Mouse (Mus musculus) urinary bladder, postnatal 10 days (tissue): Measurements from ENCODE around the gene Ciart.
"Not testable (repeated sequence)": the region's sequence is repeated elsewhere in the genome, so short reads cannot be mapped to it uniquely, and the experiment has no call there.

ENCODE experiments used
- DNase-seq: peaks from one replicate; pipeline ENCODE4 v3.0.0; 2022; ENCODE audit warnings: low spot score

Ciart gene

DNA sequence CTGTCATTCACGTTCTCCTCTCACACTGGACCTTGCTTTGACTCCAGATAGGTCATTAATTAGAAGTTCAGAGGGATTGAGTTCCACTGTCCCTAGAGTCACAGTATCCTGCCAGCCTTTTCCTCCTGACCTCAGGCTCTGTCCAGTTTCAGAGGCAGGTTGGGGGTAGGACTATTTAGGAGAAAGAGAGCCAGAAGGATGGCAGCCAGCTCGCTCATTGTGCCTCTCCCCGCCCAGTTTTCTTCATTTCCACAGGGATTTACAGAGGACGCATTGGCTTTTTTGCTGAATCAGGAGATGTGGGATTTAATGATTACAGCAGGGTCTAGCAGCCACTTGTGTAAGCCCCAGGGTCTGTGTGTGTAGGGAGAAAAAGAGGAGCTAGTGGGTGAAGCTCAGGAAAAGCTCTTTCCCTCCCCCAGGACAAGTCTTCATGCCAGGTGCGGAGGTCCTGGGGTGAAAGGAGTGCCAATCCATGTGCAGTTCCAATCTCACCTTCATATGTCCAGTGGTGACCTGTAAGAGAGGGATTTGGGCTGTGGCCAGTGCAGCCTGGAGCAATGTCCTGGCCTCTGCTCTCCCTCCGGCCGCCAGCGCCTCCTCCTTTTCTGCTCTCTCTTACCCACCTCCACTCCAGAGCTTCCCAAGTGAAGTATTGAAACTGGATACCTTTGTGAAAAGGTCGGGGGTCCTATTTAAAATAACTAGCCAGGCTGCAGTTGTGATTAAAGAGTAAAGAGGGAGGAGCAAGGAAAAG is 19.7 kb upstream of the Ciart start:
- DNase-seq: no peak

DNA sequence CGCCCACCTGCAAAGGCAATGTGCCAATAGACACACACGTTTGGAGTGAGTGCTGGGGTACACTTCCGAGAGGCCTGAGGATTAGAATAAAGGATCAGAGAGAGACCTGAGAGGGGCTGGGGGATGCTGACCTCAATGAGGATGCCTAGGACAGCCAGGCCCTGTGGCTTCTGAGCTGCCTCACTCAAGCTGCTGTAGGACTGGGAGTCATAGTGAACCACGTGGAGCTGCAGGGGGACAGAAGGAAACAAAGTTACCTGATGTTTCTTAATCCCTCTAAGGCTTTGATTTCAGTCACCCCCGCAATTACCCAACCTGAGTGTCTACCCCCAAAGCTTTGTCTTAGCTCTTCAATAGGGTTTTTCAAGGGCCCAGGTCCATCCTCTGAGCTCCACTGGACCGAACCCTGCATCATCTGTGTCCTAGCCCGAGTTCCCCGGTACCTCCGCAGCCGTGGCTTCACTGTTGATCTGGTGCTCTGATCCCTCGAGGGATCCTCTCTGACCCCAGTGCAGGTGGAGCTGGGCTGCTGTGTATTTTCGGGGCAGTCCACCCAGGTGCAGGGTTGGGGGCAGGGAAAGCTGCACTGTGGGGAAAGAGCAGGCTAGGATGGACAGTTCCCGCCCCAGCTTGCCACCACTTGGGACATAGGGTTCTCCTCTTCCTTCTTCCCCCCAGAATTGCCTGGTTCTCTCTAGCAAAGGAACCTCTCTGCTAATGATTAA is 17.9 kb upstream of the Ciart start:
- no peak for DNase-seq

DNA sequence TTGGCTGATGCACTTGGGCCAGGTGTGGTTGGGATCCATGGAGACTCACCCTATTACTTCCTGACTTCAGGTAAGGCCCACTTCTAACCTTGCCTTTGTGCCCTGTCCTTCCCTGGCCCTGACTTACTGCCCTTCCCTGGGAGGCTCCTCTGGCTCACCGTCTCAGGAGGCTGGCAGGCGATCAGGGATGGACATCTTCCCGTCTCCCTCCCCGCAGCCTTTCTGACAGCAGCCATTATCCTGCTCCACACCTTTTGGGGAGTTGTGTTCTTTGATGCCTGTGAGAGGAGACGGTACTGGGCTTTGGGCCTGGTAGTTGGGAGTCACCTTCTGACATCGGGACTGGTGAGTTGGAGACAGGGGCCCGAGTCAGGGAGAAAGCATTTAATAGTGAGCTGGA is 13.4 kb upstream of the Ciart start:
- DNase-seq: not testable (repeated sequence)

DNA sequence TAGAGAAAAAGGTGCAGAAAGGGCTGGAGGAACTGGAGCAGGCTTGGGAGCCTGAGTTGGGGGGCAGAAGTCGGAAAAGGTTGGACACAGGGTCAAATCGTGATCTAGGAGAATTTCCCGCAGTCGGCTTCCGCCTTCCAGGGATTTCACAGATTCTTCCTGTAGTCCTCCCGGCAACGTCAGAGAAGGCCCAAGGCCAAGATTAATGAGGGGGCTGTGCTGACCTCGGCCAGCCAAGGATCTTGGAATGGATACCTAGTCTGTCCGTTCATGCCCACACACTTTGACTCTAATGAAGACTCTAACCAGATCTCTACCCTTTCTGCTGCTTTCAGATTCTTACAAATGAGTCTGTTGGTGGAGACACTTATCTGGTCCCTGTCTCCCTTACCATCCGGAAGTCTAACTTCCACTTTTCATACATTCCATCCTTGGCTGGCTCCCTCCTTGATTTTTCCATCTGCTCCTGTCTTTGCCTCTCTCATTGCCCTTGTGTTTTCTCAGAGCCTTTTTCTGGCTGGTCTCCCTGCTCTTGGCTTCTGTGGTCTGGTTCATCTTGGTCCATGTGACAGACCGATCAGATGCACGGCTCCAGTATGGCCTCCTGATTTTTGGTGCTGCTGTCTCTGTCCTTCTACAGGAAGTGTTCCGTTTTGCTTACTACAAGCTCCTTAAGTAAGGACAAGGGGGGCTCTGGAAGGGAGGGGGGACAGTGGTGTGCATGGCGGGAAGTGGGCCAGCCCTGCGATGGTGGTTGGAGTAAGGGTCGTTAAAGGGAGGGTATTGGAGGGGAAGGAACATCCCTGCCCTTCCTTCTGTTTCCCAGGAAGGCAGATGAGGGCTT is 12.5 kb upstream of the Ciart start:
- no peak for DNase-seq

DNA sequence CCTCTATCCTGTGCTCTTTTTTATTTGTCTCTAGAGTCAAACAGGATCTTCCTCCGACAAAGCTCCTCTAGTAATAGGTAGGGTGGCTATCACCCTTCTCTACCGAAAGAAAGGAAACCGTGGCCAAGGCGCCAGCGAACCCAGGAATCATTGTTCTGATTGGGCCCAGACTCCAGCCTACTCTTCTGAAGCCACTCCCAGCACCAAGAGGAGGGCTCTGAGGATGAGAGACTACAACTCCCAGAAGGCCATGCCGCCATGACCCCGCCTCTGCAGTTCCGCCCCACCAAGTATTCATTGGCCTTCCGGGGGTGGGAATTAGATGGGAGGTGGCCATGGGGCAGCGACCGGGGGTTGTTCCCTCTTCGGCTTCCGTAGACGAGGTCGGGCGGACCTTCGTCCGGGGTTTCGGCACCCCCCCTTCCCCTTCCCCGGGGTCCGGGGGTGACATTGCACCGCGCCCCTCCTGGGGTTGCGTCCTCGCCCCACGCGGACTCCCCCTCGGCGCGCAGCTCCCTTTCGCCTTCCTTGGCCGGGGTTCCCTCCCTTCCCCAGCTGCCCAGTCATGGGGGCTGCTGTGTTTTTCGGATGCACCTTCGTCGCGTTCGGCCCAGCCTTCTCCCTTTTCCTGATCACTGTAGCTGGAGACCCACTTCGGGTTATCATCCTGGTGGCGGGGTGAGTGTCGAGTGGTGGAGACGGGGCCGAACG is 11.7 kb upstream of the Ciart start, which contains the start of gene Aph1a:
Gene Aph1a, plus strand, starts transcription at position 364 of the 711 bp plus-strand sequence.
- peak; percentile 86 for DNase-seq

DNA sequence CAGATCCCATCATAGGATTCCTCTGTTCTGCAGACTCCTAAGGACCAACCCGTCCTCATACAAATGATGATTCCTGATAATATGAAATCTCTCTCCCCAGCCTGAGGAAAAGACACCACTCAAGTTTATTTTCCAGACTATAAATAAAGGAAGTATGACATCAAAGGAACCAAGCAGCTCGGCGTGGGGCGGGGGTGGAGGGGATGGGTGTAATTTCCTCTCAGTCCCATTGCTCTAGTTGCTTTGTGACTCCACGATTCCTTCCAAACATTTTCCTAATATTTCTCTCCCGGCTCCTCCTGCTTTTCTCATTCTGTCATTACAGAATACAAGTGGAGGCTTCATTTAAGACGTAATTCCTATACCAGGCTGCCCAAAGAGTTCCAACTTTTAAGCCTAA is 11.1 kb upstream of the Ciart start:
- DNase-seq: no peak

DNA sequence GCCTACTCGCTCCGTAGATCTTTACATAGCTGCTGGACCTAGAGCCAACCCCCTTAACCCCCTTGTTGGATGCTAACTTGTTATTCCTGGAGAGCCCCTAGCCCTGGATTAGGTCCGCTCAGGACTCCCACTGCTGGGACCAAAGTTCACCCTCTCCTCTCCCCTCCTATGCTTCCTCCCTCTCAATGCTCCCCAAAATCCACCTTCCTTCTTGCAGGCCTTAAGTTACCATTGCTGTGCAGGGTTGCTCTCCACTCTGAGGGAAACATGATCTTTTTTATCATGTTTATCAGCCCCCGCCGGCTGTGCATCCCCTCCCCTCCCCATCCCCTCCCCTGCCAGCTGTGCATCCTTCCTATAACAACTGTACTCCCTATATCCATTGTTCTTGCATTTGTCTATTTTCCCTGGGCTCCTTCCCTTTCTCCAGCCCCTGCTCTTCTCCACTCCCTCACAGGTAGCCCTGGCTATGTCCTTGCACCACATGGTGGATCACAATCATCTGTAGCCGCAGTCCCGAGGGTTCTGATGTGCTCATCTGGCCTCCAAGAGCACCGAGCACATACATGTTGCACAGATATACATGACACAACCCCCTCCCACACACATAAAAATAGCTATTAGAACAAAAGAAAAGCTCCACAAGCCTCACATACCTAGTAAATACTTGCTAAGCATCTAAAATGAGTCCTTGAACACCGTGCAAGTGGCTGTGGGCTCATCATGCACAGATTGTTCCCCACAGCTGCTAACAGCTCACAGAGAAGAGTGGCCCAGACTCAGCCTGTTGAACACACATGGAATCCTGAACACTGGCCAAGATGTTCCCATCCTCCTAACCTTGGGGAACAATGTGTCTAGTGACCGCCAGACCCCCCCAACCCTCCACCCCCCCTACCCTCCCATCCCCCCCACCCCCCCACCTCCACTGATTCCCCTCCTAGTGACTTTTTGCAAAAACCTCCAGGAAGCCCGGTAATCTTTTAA is 10.3 kb upstream of the Ciart start:
- DNase-seq: no peak

DNA sequence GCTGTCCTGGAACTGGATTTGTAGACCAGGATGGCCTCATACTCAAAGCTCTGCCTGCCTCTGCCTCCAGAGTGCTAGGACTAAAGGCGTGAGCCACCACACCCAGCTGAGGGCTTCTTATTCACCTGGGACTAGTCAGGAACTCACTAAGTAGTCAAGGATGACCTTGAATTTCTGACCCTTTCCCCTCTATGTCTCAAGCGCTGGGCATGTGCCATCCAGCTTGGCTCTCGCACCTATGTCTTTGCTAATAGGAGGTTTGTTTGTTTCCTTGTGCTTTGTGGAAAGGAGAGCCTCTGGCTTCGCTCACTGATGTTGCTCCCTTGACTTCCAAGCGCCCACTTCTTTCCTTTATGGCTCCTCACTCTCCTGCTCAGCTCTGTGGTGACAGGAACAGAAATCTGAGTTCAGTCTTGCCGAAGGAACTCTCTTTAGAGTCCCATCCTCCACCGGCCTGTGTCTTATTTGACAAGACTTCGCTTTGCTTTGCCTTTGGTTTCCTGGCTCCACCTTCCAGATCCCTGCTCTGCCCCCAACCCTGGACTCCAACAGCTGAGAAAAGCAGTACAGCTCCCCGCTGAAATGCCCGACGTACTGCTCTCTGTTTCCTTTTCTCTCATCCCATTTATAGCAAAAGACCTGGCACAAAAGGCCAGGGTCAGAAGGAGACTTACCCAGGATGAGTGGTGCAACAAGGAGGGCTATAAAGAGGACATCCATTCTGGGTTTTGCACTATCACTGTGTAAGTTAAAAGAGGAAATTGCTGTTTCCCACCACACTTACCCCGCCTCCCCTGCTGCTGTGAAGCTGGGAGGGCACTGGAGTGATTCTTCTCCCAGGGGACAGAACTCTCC is 9.4 kb upstream of the Ciart start, which contains the start of gene BC028528:
Gene BC028528, minus strand, starts transcription at position 795 of the 855 bp plus-strand sequence.
- DNase-seq: no peak

DNA sequence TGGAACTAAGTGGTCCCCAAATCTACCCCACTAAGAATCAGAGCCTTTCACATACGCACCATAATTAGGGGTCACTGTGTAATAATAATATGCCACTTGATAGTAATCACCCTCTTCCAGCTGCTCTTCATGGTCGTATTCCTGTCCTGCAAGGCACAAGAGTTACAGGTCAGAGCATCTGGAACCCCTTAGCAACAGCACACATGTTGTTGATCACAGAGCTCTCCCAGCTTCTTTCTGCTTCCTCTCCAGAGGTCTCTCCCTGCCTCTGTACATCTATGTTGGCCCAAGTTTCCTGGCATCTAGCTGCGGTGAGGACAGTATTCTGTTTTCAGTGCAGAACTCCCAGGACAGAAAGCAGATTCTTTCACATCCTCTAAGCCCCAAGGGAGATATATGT is 7.6 kb upstream of the Ciart start:
- no peak for DNase-seq

DNA sequence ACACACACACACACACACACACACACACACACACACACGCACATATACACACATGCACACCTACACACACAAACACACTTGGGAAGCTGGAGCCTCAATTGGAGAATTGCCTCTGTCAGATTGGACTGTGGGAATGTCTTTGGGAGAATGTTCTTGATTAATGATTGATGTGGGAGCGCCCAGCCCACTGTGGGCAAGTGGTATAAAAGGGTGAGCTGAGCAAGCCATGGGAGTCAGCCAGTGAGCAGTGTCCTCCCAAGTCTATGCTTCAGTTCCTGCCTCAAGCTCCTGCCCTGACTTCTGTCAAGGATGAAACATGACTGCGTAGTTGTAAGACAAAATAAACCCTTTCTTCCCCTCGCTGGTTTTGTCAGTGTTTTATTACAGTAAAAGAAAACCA is 5.5 kb upstream of the Ciart start:
- no peak for DNase-seq

DNA sequence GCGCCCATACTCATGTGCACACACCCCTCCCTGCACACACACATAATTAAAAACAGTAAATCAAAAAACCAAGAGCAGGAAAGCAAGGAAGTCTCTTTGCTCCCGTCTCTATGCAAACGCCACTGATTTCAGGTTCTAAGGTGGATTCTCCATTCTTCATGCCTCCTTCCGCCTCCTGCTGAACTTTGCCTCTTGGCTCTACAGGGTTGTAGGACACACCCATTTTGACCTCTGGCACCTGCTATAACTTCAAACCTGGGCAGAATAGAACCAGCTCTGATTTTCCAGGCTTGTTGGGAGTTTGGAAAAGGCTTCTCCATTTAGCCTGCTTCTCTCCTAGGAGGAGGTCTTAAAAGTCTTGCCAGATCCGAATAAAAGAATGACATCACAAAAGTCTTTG is 2.3 kb upstream of the Ciart start:
- DNase-seq: no peak

DNA sequence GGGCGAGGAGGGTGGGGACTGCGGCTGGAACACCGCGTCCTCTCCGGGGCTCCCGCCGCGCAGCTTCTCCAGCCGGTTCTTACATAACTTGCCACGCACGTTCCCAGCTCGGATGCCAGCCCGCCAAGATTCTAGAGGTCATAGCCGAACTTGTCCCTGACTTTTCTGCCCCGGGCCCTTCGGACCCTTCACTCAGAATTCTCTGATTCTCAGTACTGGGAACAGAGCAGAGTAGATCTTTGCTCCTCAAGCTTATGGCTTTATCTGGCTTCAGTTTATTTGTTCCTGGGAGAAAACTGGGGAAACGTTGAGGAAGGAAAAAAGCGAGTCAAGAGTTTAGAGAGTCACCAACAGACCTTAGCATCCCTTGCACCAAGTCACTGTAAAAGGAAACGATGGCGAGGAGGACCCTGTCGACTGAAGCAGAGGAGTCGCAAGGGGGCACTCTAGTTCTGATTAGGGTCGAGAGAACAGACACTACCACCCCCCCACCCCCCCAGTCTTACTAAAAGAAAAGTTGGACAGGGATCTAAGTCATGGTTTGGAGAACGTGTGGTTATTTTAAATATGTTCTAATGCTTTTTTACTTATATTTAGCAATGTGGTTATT is 870 bp upstream of the Ciart start:
- DNase-seq: no peak

DNA sequence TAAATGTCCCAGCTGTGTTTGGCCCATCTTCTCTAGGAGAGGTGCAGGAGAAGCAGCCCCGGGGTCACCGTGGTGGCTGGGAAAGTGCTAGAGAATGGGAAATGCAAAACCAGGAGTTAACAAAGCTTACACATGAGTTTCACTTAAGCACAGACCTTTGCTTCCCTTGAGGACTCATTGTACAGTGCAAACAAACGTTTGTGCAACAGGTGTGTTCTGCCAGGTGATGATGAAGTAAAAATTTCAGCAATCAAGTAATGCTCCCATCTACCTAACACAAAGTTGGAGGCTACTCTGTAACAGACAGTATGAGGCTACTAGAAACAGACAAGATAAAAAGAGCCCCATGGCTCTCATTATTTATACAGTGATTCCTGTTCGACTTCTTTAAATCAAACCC is 3.0 kb downstream of the Ciart start:
- no peak for DNase-seq

DNA sequence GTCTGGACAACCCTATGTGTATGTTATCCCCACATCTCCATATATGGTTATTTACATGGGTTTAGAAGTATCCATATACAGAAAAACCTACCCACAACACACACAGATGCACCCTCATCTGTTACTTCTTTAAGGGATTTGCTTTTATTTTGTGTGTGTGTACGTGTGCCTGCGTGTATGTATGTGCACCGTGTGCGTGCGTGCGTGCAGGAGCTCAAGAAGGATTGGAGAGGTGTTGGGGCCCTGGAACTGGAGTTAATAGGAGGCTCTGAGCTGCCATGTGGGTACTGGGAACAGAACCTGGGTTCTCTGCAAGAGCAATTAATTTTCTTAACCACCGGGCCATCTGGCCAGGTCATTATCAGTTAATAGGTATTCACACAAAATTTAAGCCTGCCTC is 10.0 kb downstream of the Ciart start:
- no peak for DNase-seq

DNA sequence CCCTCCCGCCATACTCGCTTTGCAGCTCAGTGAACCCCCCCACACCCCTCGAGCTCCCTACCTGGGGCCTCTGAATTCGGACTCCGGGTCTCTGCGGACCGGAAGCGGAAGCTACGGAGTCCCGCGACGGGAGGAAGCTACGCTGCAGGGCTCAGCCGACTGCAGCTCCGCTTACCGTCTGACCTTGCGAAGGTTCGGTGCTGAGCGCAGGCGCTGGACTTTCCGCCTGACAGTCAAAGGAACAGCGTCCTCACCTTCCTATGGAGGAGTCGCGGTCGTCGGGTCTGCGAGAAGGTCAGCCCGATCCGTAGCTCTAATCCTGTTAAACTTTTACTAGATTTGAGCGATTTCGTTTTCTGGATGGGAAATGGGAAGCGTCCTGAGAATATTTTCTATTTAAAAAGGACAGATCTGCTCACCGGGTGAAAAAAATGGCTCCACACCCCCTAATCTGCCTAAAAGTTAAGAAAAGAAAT is 10.6 kb downstream of the Ciart start, which contains the start of gene Mrps21:
Gene Mrps21, minus strand, starts transcription at position 128 of the 476 bp plus-strand sequence.
- DNase-seq: peak; percentile 43

DNA sequence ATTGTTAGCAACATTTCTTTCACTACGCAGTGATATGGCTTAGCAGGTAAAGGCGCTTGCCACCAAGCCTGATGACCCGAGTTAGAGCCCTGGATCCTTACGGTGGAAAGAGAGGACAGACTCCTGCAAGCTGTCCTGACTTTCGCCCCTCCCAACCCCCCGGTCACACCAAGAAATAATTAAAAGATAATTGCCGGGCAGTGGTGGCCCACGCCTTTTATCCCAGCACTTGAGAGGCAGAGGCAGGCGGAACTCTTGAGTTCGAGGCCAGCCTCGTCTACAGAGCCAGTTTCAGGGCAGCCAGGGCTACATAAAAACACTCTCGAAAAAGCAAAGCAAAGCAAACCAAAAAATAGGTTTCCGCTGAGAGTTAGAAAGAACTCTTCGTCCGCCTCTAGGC is 11.1 kb downstream of the Ciart start:
- no peak for DNase-seq

DNA sequence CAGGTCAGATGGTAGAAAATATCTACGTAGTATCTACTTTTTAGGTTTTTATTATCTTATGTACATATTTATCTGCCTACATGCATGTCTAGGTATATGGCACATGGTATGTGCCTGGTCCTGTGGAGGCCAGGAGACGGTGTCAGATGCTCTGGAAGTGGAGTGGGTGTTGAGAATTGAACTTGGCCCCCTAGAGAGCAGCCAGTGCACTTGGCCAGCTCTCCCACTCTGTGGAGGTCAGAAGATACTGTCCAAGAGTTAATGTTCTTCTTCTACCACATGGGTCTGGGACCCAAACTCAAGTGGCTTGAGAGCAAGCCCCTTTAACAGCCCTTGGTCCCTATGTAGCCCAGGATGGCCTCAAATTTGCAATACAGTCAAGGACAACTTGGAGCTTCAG is 14.6 kb downstream of the Ciart start:
- DNase-seq: no peak

DNA sequence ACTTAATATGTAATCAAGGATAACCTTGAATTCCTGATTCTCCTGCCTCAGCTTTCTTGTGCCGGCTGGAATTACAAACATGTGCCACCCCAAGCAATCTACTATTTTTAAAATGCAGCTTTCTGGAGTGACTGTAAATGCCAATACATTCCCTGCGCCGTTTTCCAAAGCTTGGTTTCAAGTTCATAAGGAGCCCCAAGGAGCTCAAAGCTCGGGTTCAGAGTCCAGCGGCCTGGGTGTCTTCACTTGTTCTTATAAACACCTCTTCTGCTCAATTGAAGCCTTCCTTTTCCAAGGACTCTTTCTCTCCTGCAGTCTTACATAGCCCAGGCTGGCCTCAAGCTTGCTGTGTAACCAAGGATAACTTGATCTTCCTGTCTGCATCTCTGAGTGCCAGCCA is 16.0 kb downstream of the Ciart start:
- DNase-seq: no peak

DNA sequence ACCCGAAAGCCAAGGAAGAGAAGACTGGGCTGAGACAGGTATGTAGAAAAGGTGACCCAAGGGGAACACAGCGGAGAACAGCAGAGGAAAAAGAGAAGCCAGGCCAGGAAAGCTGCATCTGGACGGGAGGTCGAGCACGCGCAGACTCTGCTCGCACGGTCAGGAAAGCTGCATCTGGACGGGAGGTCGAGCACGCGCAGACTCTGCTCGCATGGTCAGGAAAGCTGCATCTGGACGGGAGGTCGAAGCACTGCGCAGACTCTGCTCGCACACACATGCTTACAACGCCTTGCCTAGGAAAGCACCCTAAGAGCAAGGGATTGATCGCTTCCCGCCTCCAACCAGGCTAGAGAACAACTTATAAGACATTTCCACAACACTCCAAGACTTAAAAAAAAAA is 16.5 kb downstream of the Ciart start:
- DNase-seq: no peak
